Mouse (Mus musculus): ENCODE results near the gene Sertad2.
A peak's percentile ranks its signal among the peaks of the same experiment; 100 is the strongest.

The Sertad2 gene

GRCm38 (mm10) chr11:20604119-20604518 lies 61.1 kb downstream of the Sertad2 start:
- no peak for DNase-seq (ENCODE audit: low spot score)

GRCm38 (mm10) chr11:20605613-20606012 lies 62.6 kb downstream of the Sertad2 start:
- no peak for DNase-seq (ENCODE audit: low spot score)

GRCm38 (mm10) chr11:20608442-20608841 lies 65.4 kb downstream of the Sertad2 start:
- no peak for DNase-seq (ENCODE audit: low spot score)

GRCm38 (mm10) chr11:20613223-20613622 lies 70.2 kb downstream of the Sertad2 start:
- DNase-seq (ENCODE audit: low spot score) = no peak

- DNase-seq (ENCODE audit: low spot score) = no peak
Measured at GRCm38 (mm10) chr11:20616103-20616502, 73.0 kb downstream of the Sertad2 start.

GRCm38 (mm10) chr11:20627146-20627545 lies 84.1 kb downstream of the Sertad2 start:
- no peak for DNase-seq (ENCODE audit: low spot score)

GRCm38 (mm10) chr11:20628216-20628615 lies 85.2 kb downstream of the Sertad2 start:
- DNase-seq (ENCODE audit: low spot score) = no peak

- no peak for DNase-seq (ENCODE audit: low spot score)
Measured at GRCm38 (mm10) chr11:20629700-20630099, 86.6 kb downstream of the Sertad2 start.

GRCm38 (mm10) chr11:20631026-20631940 lies 88.2 kb downstream of the Sertad2 start:
- peak; percentile 95 for DNase-seq (ENCODE audit: low spot score)

GRCm38 (mm10) chr11:20631941-20632618 lies 89.0 kb downstream of the Sertad2 start:
- DNase-seq (ENCODE audit: low spot score) = no peak

GRCm38 (mm10) chr11:20632619-20632965 lies 89.5 kb downstream of the Sertad2 start:
- peak; percentile 73 for DNase-seq (ENCODE audit: low spot score)

GRCm38 (mm10) chr11:20634543-20634942 lies 91.5 kb downstream of the Sertad2 start:
- DNase-seq (ENCODE audit: low spot score) = no peak

GRCm38 (mm10) chr11:20635646-20636045 lies 92.6 kb downstream of the Sertad2 start:
- no peak for DNase-seq (ENCODE audit: low spot score)

GRCm38 (mm10) chr11:20636114-20636513 lies 93.1 kb downstream of the Sertad2 start:
- peak; percentile 80 for DNase-seq (ENCODE audit: low spot score)

- DNase-seq (ENCODE audit: low spot score) = no peak
Measured at GRCm38 (mm10) chr11:20637060-20637459, 94.0 kb downstream of the Sertad2 start.

GRCm38 (mm10) chr11:20638841-20639240 lies 95.8 kb downstream of the Sertad2 start:
- peak; percentile 85 for DNase-seq (ENCODE audit: low spot score)

GRCm38 (mm10) chr11:20639918-20640447 lies 96.9 kb downstream of the Sertad2 start:
- DNase-seq (ENCODE audit: low spot score) = no peak

GRCm38 (mm10) chr11:20642321-20642720 lies 99.3 kb downstream of the Sertad2 start:
- no peak for DNase-seq (ENCODE audit: low spot score)

GRCm38 (mm10) chr11:20643161-20643560 lies 100.1 kb downstream of the Sertad2 start:
- DNase-seq (ENCODE audit: low spot score) = no peak

GRCm38 (mm10) chr11:20644166-20644565 lies 101.1 kb downstream of the Sertad2 start:
- no peak for DNase-seq (ENCODE audit: low spot score)

- DNase-seq (ENCODE audit: low spot score) = no peak
Measured at GRCm38 (mm10) chr11:20644872-20645271, 101.8 kb downstream of the Sertad2 start.

GRCm38 (mm10) chr11:20645521-20645920 lies 102.5 kb downstream of the Sertad2 start:
- DNase-seq (ENCODE audit: low spot score) = no peak

GRCm38 (mm10) chr11:20646142-20646541 lies 103.1 kb downstream of the Sertad2 start:
- DNase-seq (ENCODE audit: low spot score) = no peak
